Mouse (Mus musculus): ENCODE results near the gene Slc25a34.
A peak's percentile ranks its signal among the peaks of the same experiment; 100 is the strongest.

The Slc25a34 gene

GRCm38 (mm10) chr4:141578833-141579232 is 44.8 kb downstream of the Slc25a34 start:
- no peak for DNase-seq

- no peak for DNase-seq
Measured at GRCm38 (mm10) chr4:141576877-141577276, 46.7 kb downstream of the Slc25a34 start.

GRCm38 (mm10) chr4:141576404-141576803 is 47.2 kb downstream of the Slc25a34 start:
- no peak for DNase-seq

GRCm38 (mm10) chr4:141574789-141575702 is 48.6 kb downstream of the Slc25a34 start:
- peak; percentile 78 for DNase-seq

- no peak for DNase-seq
Measured at GRCm38 (mm10) chr4:141573359-141573966, 50.2 kb downstream of the Slc25a34 start.

GRCm38 (mm10) chr4:141572668-141573358 is 50.8 kb downstream of the Slc25a34 start:
- DNase-seq, result no peak

GRCm38 (mm10) chr4:141571934-141572333 is 51.7 kb downstream of the Slc25a34 start:
- no peak for DNase-seq

- DNase-seq, result no peak
Measured at GRCm38 (mm10) chr4:141571337-141571739, 52.3 kb downstream of the Slc25a34 start.

- no peak for DNase-seq
Measured at GRCm38 (mm10) chr4:141570821-141571220, 52.8 kb downstream of the Slc25a34 start.

- no peak for DNase-seq
Measured at GRCm38 (mm10) chr4:141570004-141570403, 53.6 kb downstream of the Slc25a34 start.

- DNase-seq, result no peak
Measured at GRCm38 (mm10) chr4:141568966-141569365, 54.7 kb downstream of the Slc25a34 start.

Measured in cerebellum, adult 8-10 months (tissue).